Mouse (Mus musculus) intestine, embryonic 15.5 days (tissue): ENCODE results near the gene Yif1a. TPM values are rescaled to one million over a fixed set of nuclear protein-coding genes. Genes with fewer than 3 reads are reported as not detected.
"Not testable (repeated sequence)": the region's sequence is repeated elsewhere in the genome, so short reads cannot be mapped to it uniquely, and the experiment has no call there.

Experiments used
- ATAC-seq: fragments of 200-750 bp; cut with Nextera tagmentation; 2 replicates; pipeline ENCODE4 v1.8.0; 2017; ENCODE audit warnings: moderate TSS enrichment, moderate library complexity
- H3K27ac ChIP-seq: fragments of 300-500 bp; sonication (generic); 2 replicates; pipeline ENCODE4 v1.5.1; 2015; ENCODE audit warnings: mild to moderate bottlenecking, inconsistent platforms
- H3K27me3 ChIP-seq: fragments of 300-500 bp; sonication (generic); replicated peaks from 2 replicates; pipeline ENCODE4 v1.6.1; 2015; ENCODE audit warnings: inconsistent platforms
- H3K36me3 ChIP-seq: fragments of 300-500 bp; sonication (generic); 2 replicates; pipeline ENCODE4 v1.6.1; 2015; ENCODE audit warnings: inconsistent platforms
- H3K4me1 ChIP-seq: fragments of 300-500 bp; sonication (generic); replicated peaks from 2 replicates; pipeline ENCODE4 v1.6.1; 2015; ENCODE audit warnings: inconsistent platforms
- H3K4me2 ChIP-seq: fragments of 300-500 bp; sonication (generic); replicated peaks from 2 replicates; pipeline ENCODE4 v1.6.1; 2015; ENCODE audit warnings: mild to moderate bottlenecking, inconsistent platforms
- H3K4me3 ChIP-seq: fragments of 300-500 bp; sonication (generic); replicated peaks from 2 replicates; pipeline ENCODE4 v1.5.1; 2015; ENCODE audit warnings: inconsistent platforms
- H3K9ac ChIP-seq: fragments of 300-500 bp; sonication (generic); 2 replicates; pipeline ENCODE4 v1.6.1; 2015; ENCODE audit warnings: inconsistent platforms
- H3K9me3 ChIP-seq: fragments of 300-500 bp; sonication (generic); 2 replicates; pipeline ENCODE4 v1.6.1; 2016; ENCODE audit warnings: inconsistent platforms
- WGBS: fragments of 180-500 bp; shearing (Covaris S2); methylation state at CpG from one replicate; pipeline ENCODE4 v1.1.7; 2015; 5-methylcytosine and 5-hydroxymethylcytosine counted together
- polyA plus RNA-seq: library from polyadenylated mRNA; unstranded; fragments of >200 nt; fragmentation: Nextera tagmentation; extraction: Ambion mirVana; gene quantifications from 2 replicates; pipeline ENCODE4 v1.2.1, GENCODE M21; 2015

Yif1a gene
- polyA plus RNA-seq, 1 experiment from 2014 or later, result 109 TPM

- Histone ChIP-seq H3K4me1 (no peaks in the 10 kb centered on the region), H3K4me3 (no peak overlapping the region), H3K27me3 (peaks cover 41% of the 10 kb centered on the region), H3K9ac (no peak overlapping the region), H3K4me2 (no peak overlapping the region), H3K36me3 (no peaks in the 10 kb centered on the region), H3K9me3 (no peaks in the 10 kb centered on the region), H3K27ac (no peak overlapping the region)
- ATAC-seq, result no peak
- 95% methylated on average over 1 of the region's 1 CpGs for whole genome bisulfite sequencing
These were observed 9.1 kb upstream of the Yif1a start for GRCm38 (mm10) chr19:5079279-5079678.

DNA sequence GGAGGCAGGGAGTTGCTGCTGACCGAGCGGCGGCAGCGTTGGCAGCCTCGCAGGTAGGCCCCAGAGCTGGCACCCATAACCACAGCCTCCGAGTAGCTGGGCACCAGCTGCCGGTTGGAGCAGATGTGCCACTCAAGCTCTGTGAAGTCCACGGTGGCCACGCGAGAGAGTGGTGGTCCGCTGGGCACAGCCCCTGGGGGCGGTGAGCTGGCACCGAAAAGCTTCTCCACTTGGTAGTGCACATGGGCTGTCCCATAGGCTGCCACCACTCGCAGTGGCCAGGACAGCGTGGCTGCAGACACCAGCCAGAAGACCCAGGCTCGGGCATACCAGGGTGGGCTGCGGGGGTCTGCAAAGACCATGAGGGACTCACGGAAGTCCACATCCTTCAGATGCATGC, 6.3 kb upstream of the Yif1a start:
- no peak for ATAC-seq
- peaks cover 6% of the 10 kb centered on the region; the same call in 1 of the 2 replicates for H3K4me1 ChIP-seq
- no peaks in the 10 kb centered on the region for H3K9me3 ChIP-seq
- no peak overlapping the region for H3K27ac ChIP-seq
- no peak overlapping the region for H3K4me2 ChIP-seq
- no peak overlapping the region for H3K9ac ChIP-seq
- no peak overlapping the region for H3K4me3 ChIP-seq
- peaks cover 63% of the 10 kb centered on the region for H3K27me3 ChIP-seq
- no peaks in the 10 kb centered on the region for H3K36me3 ChIP-seq
- 54% methylated on average over 18 of the region's 18 CpGs for WGBS

- no peak overlapping the region for H3K9ac ChIP-seq
- ATAC-seq, result no peak
- peaks cover 63% of the 10 kb centered on the region for H3K27me3 ChIP-seq
- H3K36me3 ChIP-seq, result no peaks in the 10 kb centered on the region
- no peak overlapping the region for H3K27ac ChIP-seq
- no peak overlapping the region for H3K4me3 ChIP-seq
- peaks cover 11% of the 10 kb centered on the region; the same call in 1 of the 2 replicates for H3K4me1 ChIP-seq
- H3K4me2 ChIP-seq, result no peak overlapping the region
- 62% methylated on average over 24 of the region's 24 CpGs for WGBS
- no peaks in the 10 kb centered on the region for H3K9me3 ChIP-seq
These were observed 5.7 kb upstream of the Yif1a start for GRCm38 (mm10) chr19:5082596-5082995.

- no peak for ATAC-seq
- Histone ChIP-seq H3K36me3 (no peaks in the 10 kb centered on the region), H3K4me2 (peak overlapping the region; percentile 89; the same call in 1 of the 2 replicates), H3K4me1 (peaks cover 17% of the 10 kb centered on the region), H3K9me3 (no peaks in the 10 kb centered on the region), H3K9ac (no peak overlapping the region), H3K4me3 (peak overlapping the region; percentile 48; the same call in 1 of the 2 replicates), H3K27ac (no peak overlapping the region), H3K27me3 (peaks cover 63% of the 10 kb centered on the region)
- 63% methylated on average over 3 of the region's 3 CpGs for WGBS
These were observed 4.1 kb upstream of the Yif1a start for GRCm38 (mm10) chr19:5083961-5084833.

DNA sequence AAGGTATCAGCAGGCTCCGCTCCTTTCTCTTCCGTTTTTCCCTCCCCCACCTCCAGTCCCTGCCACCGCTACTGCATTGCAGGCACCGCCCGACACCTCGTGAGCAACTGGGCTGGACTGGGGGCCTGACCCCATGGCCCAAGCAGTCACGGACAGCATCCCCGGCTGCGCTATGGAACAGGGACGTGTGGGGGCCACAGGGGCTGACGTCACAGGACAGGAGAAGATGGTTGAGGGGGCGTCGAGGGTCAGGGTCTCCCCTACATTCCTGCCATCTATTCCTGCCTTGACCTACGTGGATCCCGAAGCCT, 3.5 kb upstream of the Yif1a start:
- H3K4me3 ChIP-seq, result peak overlapping the region; percentile 48
- peaks cover 63% of the 10 kb centered on the region for H3K27me3 ChIP-seq
- H3K4me1 ChIP-seq, result peaks cover 23% of the 10 kb centered on the region
- peaks cover 2% of the 10 kb centered on the region; the same call in 1 of the 2 replicates for H3K36me3 ChIP-seq
- H3K27ac ChIP-seq, result no peak overlapping the region
- no peaks in the 10 kb centered on the region for H3K9me3 ChIP-seq
- 3% methylated on average over 15 of the region's 15 CpGs for WGBS
- H3K9ac ChIP-seq, result peak overlapping the region; percentile 47; the same call in 1 of the 2 replicates
- H3K4me2 ChIP-seq, result peak overlapping the region; percentile 89
- no peak for ATAC-seq

DNA sequence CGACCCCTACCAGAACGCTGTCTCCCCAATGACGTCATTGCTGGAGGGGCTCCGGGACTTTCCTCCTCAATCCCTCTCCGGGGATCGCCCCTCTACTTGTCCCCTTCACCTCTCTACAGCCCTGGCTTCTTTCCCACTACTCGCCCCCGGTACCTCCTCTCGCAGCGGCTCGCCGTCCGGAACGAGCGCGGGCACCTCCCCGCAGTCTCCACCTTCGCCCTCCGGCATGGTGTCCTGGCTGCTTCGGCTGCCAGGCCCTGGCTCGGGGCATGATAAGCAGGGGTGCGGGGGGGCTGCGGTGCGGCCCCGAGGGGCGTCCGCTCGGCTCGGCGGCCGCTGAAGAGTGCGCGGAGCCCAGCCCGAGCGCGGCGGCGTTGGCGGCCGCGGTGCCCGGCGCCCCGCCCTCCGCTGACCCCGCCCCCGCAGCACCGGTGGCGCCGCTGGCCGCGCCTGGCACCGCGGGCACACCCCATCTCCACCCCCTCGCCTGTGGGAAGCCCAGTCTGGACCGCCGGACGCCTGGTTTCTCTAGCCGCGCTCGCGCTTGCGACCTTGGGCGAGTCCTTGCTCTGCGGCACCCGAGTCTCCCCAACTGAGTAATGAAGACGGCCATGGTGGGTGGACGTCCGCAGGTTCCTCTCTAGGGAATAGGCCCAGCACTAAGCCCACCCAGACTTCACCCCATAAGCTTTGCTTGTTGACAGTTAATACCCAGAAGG, 3.0 kb upstream of the Yif1a start, which contains the start of gene Tmem151a:
Tmem151a (minus strand) TSS at position 387 of the 719 bp plus-strand sequence.
- Histone ChIP-seq H3K4me1 (peaks cover 23% of the 10 kb centered on the region), H3K4me2 (peak within 1 kb of the TSS; percentile 89), H3K36me3 (peaks cover 6% of the 10 kb centered on the region; the same call in 1 of the 2 replicates), H3K27ac (no peak within 1 kb of the TSS), H3K9ac (peak within 1 kb of the TSS; percentile 47), H3K9me3 (no peaks in the 10 kb centered on the region), H3K4me3 (peak within 1 kb of the TSS; percentile 48), H3K27me3 (peaks cover 59% of the 10 kb centered on the region)
- under 1% methylated on average over 50 of the region's 69 CpGs for WGBS
- no peak for ATAC-seq

DNA sequence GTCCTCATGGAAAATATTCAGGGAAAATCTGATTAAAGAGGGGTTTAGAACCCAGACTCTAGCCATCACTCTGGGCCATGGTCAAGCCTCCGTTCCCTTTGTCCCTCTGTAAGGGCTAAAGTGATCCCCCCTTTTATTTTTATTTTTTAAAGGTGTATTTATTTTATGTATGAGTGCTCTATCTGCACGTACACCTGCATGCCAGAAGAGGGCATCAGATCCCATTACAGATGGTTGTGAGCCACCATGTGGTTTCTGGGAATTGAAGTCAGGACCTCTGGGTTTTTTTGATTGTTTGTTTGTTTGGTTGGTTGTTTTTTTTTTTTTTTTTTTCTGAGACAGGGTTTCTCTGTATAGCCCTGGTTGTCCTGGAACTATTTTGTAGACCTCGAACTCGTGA, 1.8 kb upstream of the Yif1a start:
- peaks cover 47% of the 10 kb centered on the region for H3K27me3 ChIP-seq

GRCm38 (mm10) chr19:5089324-5089723, 986 bp downstream of the Yif1a start:
- H3K4me1 ChIP-seq, result peaks cover 29% of the 10 kb centered on the region
- peaks cover 22% of the 10 kb centered on the region for H3K27me3 ChIP-seq
- no peaks in the 10 kb centered on the region for H3K9me3 ChIP-seq
- H3K4me2 ChIP-seq, result peak overlapping the region; percentile 79
- 86% methylated on average over 4 of the region's 4 CpGs for WGBS
- H3K27ac ChIP-seq, result no peak overlapping the region
- no peak for ATAC-seq
- H3K36me3 ChIP-seq, result peaks cover 31% of the 10 kb centered on the region
- H3K4me3 ChIP-seq, result peak overlapping the region; percentile 73
- H3K9ac ChIP-seq, result peak overlapping the region; percentile 79; the same call in 1 of the 2 replicates

More for the DNA sequence above, 1.8 kb upstream of the Yif1a start:
- H3K9me3 ChIP-seq, ATAC-seq, H3K4me2 ChIP-seq, H3K4me3 ChIP-seq, H3K9ac ChIP-seq, H3K27ac ChIP-seq: not testable (repeated sequence)
- 60% methylated on average over 4 of the region's 4 CpGs for WGBS
- Histone ChIP-seq H3K36me3 (peaks cover 15% of the 10 kb centered on the region), H3K4me1 (peaks cover 23% of the 10 kb centered on the region)

DNA sequence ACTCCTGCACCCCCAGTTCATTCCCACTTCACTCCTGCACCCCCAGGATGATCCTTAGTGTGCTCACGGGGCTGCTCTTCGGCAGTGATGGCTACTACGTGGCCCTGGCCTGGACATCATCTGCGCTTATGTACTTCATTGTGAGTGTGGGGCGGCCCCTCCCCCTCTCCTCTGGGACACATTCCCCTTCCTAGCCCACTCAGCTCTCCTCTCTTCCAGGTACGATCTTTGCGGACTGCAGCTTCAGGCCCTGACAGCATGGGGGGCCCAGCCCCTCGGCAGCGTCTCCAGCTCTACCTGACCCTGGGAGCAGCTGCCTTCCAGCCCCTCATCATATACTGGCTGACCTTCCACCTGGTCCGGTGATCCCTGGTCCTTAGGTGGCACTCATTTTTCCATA, 3.7 kb downstream of the Yif1a start:
- H3K4me1 ChIP-seq, result peaks cover 37% of the 10 kb centered on the region
- no peak overlapping the region for H3K9ac ChIP-seq
- no peaks in the 10 kb centered on the region for H3K27me3 ChIP-seq
- H3K9me3 ChIP-seq, result no peaks in the 10 kb centered on the region
- H3K4me3 ChIP-seq, result no peak overlapping the region
- H3K36me3 ChIP-seq, result peaks cover 31% of the 10 kb centered on the region
- no peak overlapping the region for H3K4me2 ChIP-seq
- no peak overlapping the region for H3K27ac ChIP-seq
- ATAC-seq, result no peak
- 86% methylated on average over 10 of the region's 10 CpGs for WGBS

GRCm38 (mm10) chr19:5093481-5094242, 5.3 kb downstream of the Yif1a start:
- H3K36me3 ChIP-seq, result peaks cover 31% of the 10 kb centered on the region
- no peak overlapping the region for H3K4me2 ChIP-seq
- no peaks in the 10 kb centered on the region for H3K9me3 ChIP-seq
- peak; percentile 2; the same call in 1 of the 2 replicates for ATAC-seq
- H3K4me1 ChIP-seq, result peaks cover 43% of the 10 kb centered on the region
- H3K27ac ChIP-seq, result no peak overlapping the region
- WGBS, result 71% methylated on average over 12 of the region's 12 CpGs
- no peak overlapping the region for H3K4me3 ChIP-seq
- no peaks in the 10 kb centered on the region for H3K27me3 ChIP-seq
- H3K9ac ChIP-seq, result no peak overlapping the region

DNA sequence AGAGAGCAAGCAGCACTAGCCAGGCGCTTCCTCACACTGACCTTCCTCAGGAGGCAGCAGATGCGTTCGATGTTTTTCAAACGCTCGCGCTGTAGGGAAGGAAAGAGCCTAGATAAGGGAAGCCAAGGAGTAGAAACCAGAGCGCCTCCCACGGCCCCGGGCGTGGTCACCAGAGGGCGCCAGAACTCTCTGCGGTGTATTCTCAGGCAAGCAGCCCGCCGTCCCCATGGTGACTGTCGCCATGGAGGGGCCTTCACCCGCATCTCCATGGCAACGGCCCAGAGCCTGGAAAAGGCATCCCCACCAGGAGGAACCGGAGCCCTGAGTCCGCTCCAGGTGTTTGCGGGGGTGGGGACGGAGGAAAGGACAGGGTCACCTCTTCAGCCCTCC, 5.9 kb downstream of the Yif1a start:
- Histone ChIP-seq H3K27ac (no peak overlapping the region), H3K4me3 (no peak overlapping the region), H3K4me1 (peaks cover 41% of the 10 kb centered on the region), H3K9me3 (no peaks in the 10 kb centered on the region), H3K36me3 (peaks cover 33% of the 10 kb centered on the region), H3K4me2 (peak overlapping the region; percentile 19; the same call in 1 of the 2 replicates), H3K27me3 (no peaks in the 10 kb centered on the region), H3K9ac (no peak overlapping the region)
- under 1% methylated on average over 21 of the region's 21 CpGs for WGBS
- peak; percentile 76 for ATAC-seq
